Mouse (Mus musculus) ES-Bruce4 (cell line): ENCODE data around the gene Rpl18.

Source experiments
- CTCF ChIP-seq: IDR thresholded peaks from one replicate; pipeline ENCODE4 v1.8.1; 2011; ENCODE audit warnings: low read depth, low read length
- EP300 ChIP-seq: IDR thresholded peaks from 2 replicates; pipeline ENCODE4 v1.6.1; 2011; ENCODE audit warnings: low read depth, low read length; ENCODE audit not compliant: insufficient read depth
- POLR2A ChIP-seq: IDR thresholded peaks from one replicate; pipeline ENCODE4 v1.8.1; 2011; ENCODE audit warnings: low read length; ENCODE audit not compliant: insufficient read depth

- TF ChIP-seq CTCF (no peak), EP300 (no peak), POLR2A (no peak)
Measured at GRCm38 (mm10) chr7:45721642-45722347, 6.5 kb downstream of the Rpl18 start.
